Mouse (Mus musculus): ENCODE results near the gene Dnah14. TPM values are rescaled to one million over a fixed set of nuclear protein-coding genes. Genes with fewer than 3 reads are reported as not detected.
"Not testable (repeated sequence)": the region's sequence is repeated elsewhere in the genome, so short reads cannot be mapped to it uniquely, and the experiment has no call there.

The Dnah14 gene
- polyA plus RNA-seq, 1 experiment, result 2.2 TPM

- TF ChIP-seq POLR2A (IDR thresholded peaks at IDR 0.05; ENCODE audit: extremely low read depth, insufficient read depth, low read length), result no peak
- TF ChIP-seq CTCF (IDR thresholded peaks at IDR 0.05; ENCODE audit: extremely low read depth, insufficient read depth, low read length), result no peak
- Histone ChIP-seq H3K27ac (ENCODE audit: insufficient read depth, low read length) (no peak overlapping the region), H3K4me1 (ENCODE audit: control insufficient read depth, insufficient read depth, low read length) (no peaks in the 10 kb centered on the region), H3K4me3 (ENCODE audit: insufficient read depth, low read length) (no peak overlapping the region)
Observed at GRCm38 (mm10) chr1:181742251-181742885, 166.0 kb downstream of the Dnah14 start.

DNA sequence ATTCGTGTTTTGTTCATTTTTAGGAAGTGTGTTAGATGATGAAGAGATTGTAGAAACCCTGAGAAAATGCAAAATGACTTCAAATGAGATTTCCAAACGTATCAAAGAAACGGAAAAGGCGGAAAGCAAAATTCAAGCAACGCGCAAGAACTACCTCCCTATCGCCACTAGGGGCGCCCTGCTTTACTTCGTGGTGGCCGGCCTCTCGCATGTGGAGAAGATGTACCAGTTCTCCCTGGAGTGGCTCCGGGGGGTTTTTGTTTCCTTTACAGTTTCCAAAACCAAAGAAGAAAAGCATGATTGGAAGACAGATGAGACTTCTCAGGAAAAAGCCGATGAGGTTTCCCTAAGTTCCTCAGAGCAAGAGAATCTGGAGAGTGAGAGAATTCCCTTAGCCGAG, 193.0 kb downstream of the Dnah14 start:
- Histone ChIP-seq H3K27ac (ENCODE audit: insufficient read depth, low read length) (no peak overlapping the region), H3K4me1 (ENCODE audit: control insufficient read depth, insufficient read depth, low read length) (no peaks in the 10 kb centered on the region), H3K4me3 (ENCODE audit: insufficient read depth, low read length) (no peak overlapping the region)
- TF ChIP-seq POLR2A (IDR thresholded peaks at IDR 0.05; ENCODE audit: extremely low read depth, insufficient read depth, low read length) (no peak), CTCF (IDR thresholded peaks at IDR 0.05; ENCODE audit: extremely low read depth, insufficient read depth, low read length) (peak; percentile 37)

DNA sequence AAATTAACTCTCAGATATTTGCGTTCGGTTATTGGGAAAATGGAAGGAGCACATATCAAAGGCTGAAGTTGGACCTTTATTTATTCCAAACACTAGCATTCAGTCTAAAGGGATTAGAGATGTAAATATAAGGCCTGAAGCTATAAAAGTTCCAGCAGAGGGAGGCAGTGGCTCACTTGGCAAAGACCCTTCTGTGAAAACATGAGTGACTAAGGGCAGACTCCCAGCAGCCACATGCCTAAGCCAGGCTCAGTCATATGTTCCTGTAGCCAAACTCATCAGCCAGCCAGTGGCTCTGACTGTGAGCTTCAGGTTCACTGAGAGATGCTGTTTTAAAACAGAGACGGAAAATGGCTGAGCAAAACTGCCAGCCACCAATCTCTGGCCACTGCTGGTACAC, 195.5 kb downstream of the Dnah14 start:
- no peak for TF ChIP-seq POLR2A (IDR thresholded peaks at IDR 0.05; ENCODE audit: extremely low read depth, insufficient read depth, low read length)
- TF ChIP-seq CTCF (IDR thresholded peaks at IDR 0.05; ENCODE audit: extremely low read depth, insufficient read depth, low read length), result no peak
- Histone ChIP-seq H3K4me1 (ENCODE audit: control insufficient read depth, insufficient read depth, low read length) (no peaks in the 10 kb centered on the region), H3K27ac (ENCODE audit: insufficient read depth, low read length) (no peak overlapping the region), H3K4me3 (ENCODE audit: insufficient read depth, low read length) (no peak overlapping the region)

DNA sequence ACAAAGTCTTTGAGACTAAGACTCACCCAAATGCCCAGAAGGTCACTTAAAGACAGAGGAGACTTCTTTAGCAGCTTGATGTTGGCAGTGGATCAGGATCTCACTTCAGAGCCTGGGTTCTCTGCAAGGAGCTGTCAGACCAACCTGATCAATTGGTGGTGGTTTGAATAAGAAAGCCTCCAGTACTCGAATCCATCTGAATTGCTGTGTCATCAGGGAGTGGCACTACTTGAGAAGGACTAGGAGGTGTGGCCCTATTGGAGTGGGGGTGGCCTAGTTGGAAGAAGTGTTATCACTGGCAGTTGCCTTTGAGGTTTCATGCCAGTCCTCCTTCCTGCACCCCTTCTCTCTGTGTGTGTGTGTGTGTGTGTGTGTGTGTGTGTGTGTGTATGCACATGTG, 200.2 kb downstream of the Dnah14 start:
- TF ChIP-seq POLR2A (IDR thresholded peaks at IDR 0.05; ENCODE audit: extremely low read depth, insufficient read depth, low read length) (no peak), CTCF (IDR thresholded peaks at IDR 0.05; ENCODE audit: extremely low read depth, insufficient read depth, low read length) (no peak)
- no peaks in the 10 kb centered on the region for H3K4me1 ChIP-seq (ENCODE audit: control insufficient read depth, insufficient read depth, low read length)
- no peak overlapping the region for H3K27ac ChIP-seq (ENCODE audit: insufficient read depth, low read length)
- no peak overlapping the region for H3K4me3 ChIP-seq (ENCODE audit: insufficient read depth, low read length)

GRCm38 (mm10) chr1:181782600-181782999, 206.2 kb downstream of the Dnah14 start:
- not testable (repeated sequence) for H3K4me3 ChIP-seq (ENCODE audit: insufficient read depth, low read length); H3K27ac ChIP-seq (ENCODE audit: insufficient read depth, low read length); H3K4me1 ChIP-seq (ENCODE audit: control insufficient read depth, insufficient read depth, low read length)

DNA sequence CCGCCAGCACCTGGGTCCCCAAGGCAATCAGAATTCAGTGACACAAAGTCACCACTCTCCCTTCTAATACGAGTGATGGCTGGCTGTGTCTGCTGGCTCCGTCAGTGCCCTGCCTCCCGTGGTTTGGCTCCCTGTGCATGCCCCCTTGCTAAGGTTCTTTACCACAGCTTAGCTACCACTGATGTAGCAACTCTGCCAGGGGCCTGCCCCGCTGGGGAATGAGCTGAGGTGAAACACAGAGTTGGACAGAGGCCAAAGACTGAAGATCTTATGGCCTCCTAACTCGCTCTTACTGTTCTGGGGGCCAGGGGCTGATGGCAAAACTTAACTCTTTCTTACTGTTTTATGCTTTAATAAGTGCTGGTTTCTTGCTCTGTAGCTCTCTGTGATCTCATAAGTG, 213.6 kb downstream of the Dnah14 start:
- TF ChIP-seq POLR2A (IDR thresholded peaks at IDR 0.05; ENCODE audit: extremely low read depth, insufficient read depth, low read length), result no peak
- H3K4me3 ChIP-seq (ENCODE audit: insufficient read depth, low read length), result no peak overlapping the region
- no peaks in the 10 kb centered on the region for H3K4me1 ChIP-seq (ENCODE audit: control insufficient read depth, insufficient read depth, low read length)
- H3K27ac ChIP-seq (ENCODE audit: insufficient read depth, low read length), result no peak overlapping the region

GRCm38 (mm10) chr1:181793541-181793940, 217.2 kb downstream of the Dnah14 start:
- H3K27ac ChIP-seq (ENCODE audit: insufficient read depth, low read length), result 0 out of 2 replicates have a peak overlapping the region, but pooled peaks have one; percentile 47
- H3K4me1 ChIP-seq (ENCODE audit: control insufficient read depth, insufficient read depth, low read length), result no peaks in the 10 kb centered on the region
- no peak overlapping the region for H3K4me3 ChIP-seq (ENCODE audit: insufficient read depth, low read length)
- TF ChIP-seq CTCF (IDR thresholded peaks at IDR 0.05; ENCODE audit: extremely low read depth, insufficient read depth, low read length), result no peak
- no peak for TF ChIP-seq POLR2A (IDR thresholded peaks at IDR 0.05; ENCODE audit: extremely low read depth, insufficient read depth, low read length)

GRCm38 (mm10) chr1:181799911-181800310, 223.6 kb downstream of the Dnah14 start:
- TF ChIP-seq CTCF (IDR thresholded peaks at IDR 0.05; ENCODE audit: extremely low read depth, insufficient read depth, low read length) (no peak), POLR2A (IDR thresholded peaks at IDR 0.05; ENCODE audit: extremely low read depth, insufficient read depth, low read length) (no peak)
- H3K27ac ChIP-seq (ENCODE audit: insufficient read depth, low read length), result no peak overlapping the region
- no peak overlapping the region for H3K4me3 ChIP-seq (ENCODE audit: insufficient read depth, low read length)
- no peaks in the 10 kb centered on the region for H3K4me1 ChIP-seq (ENCODE audit: control insufficient read depth, insufficient read depth, low read length)

DNA sequence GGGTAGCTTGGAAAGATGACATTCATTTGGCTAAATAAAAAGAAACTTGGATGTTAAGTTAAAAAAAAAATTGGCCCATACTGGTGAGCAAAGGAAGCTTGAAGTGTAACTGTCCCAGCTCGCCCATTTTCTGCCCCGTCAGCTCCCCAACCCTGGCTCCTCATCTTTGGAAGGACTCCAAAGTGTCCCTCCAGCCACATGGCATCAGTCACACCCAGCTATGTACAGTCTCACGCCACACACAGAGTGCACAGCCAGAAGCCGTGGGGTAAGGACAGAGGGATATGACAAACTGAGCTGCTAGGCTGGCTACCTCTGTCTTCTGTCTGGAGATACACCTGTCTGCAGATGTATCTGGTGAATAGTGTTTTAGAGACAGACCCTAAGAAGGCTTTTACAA, 224.3 kb downstream of the Dnah14 start:
- TF ChIP-seq POLR2A (IDR thresholded peaks at IDR 0.05; ENCODE audit: extremely low read depth, insufficient read depth, low read length) (no peak), CTCF (IDR thresholded peaks at IDR 0.05; ENCODE audit: extremely low read depth, insufficient read depth, low read length) (no peak)
- H3K27ac ChIP-seq (ENCODE audit: insufficient read depth, low read length), result no peak overlapping the region
- no peak overlapping the region for H3K4me3 ChIP-seq (ENCODE audit: insufficient read depth, low read length)
- H3K4me1 ChIP-seq (ENCODE audit: control insufficient read depth, insufficient read depth, low read length), result no peaks in the 10 kb centered on the region

GRCm38 (mm10) chr1:181811481-181812223, 235.3 kb downstream of the Dnah14 start:
- Histone ChIP-seq H3K27ac (ENCODE audit: insufficient read depth, low read length) (no peak overlapping the region), H3K4me3 (ENCODE audit: insufficient read depth, low read length) (no peak overlapping the region), H3K4me1 (ENCODE audit: control insufficient read depth, insufficient read depth, low read length) (no peaks in the 10 kb centered on the region; the same call in 1 of the 2 replicates)
- TF ChIP-seq CTCF (IDR thresholded peaks at IDR 0.05; ENCODE audit: extremely low read depth, insufficient read depth, low read length) (no peak), POLR2A (IDR thresholded peaks at IDR 0.05; ENCODE audit: extremely low read depth, insufficient read depth, low read length) (no peak)
